Mouse (Mus musculus): ENCODE data around the gene Itpkc.

DNA sequence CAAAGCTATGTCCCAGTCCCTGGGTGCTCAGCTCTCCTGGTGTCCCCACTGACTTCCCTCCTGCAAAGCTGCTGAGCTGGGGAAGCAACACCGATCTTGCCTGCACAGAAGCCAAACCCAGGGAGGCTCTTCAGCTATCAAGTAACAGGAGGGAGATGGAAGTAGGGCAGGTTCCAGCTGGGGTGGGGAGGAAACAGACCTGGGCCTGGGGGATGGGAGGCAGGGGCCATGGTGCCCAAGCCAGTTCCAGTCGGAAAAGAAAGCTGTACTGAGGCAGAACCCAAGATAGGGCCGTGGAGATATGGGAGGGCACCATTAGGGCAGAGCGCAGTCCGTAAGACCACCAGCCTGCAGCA, 65.0 kb downstream of the Itpkc start:
- TF ChIP-seq POLR2A (IDR thresholded peaks at IDR 0.05; ENCODE audit: control insufficient read depth, extremely low read depth, insufficient read depth, low read length, poor library complexity), result no peak
- no peak for TF ChIP-seq CTCF (IDR thresholded peaks at IDR 0.05; ENCODE audit: borderline replicate concordance, control insufficient read depth, extremely low read depth, insufficient read depth, low read length, poor library complexity)

All from thymus, adult 2 months (tissue).